In the genomic region with DNA sequence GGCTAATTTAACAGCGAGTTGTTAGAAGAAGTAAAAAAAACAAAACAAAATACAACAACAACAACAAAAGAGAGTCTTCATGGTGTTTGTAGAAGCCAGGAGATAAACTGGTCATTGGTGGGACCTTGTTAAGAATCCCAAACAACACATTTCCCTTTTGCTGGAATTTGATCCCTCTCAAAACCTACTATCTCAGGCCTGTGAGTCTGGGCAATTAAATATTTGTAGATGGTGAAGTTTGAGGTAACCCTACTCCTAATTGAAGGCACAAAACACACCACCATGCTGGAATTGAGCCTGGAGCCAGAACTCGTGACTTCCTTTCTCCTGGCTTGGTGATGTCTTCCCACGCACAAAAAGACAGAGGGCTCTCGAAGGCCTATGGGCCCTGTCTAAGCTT, we compare ENCODE assay signal across 8 mouse cellular contexts.
DNase-seq lines count a peak whose midpoint lies in the region; ATAC-seq lines count a peak whose summit lies in the region.

No protein-coding gene starts in this region.

- H3K9me3 ChIP-seq in kidney, embryonic 14.5 days (ENCODE audit: control insufficient read depth, low read length): no peaks in the 10 kb centered on the region
- no peaks in the 10 kb centered on the region for H3K9me3 ChIP-seq in embryonic facial prominence, embryonic 13.5 days
- H3K9me3 ChIP-seq in hindbrain, embryonic 16.5 days (ENCODE audit: control insufficient read depth, low read length): no peaks in the 10 kb centered on the region
- no peaks in the 10 kb centered on the region for H3K9me3 ChIP-seq in midbrain, embryonic 15.5 days

- peak; percentile 21; the same call in 1 of the 2 replicates for ATAC-seq in kidney, embryonic 14.5 days (ENCODE audit: low FRiP score, low TSS enrichment)
- no peak for ATAC-seq in embryonic facial prominence, embryonic 13.5 days (ENCODE audit: insufficient number of reproducible peaks, insufficient read depth, low FRiP score, low TSS enrichment, low read depth)
- no peak for ATAC-seq in hindbrain, embryonic 16.5 days
- no peak for ATAC-seq in midbrain, embryonic 15.5 days (replicated peaks)

- H3K4me3 ChIP-seq in kidney, embryonic 14.5 days (ENCODE audit: low read length): peak overlapping the region; percentile 46; the same call in 1 of the 2 replicates
- peak overlapping the region; percentile 49 for H3K4me3 ChIP-seq in embryonic facial prominence, embryonic 13.5 days
- peak overlapping the region; percentile 45; the same call in 1 of the 2 replicates for H3K4me3 ChIP-seq in hindbrain, embryonic 16.5 days (ENCODE audit: low read length)
- peak overlapping the region; percentile 43 for H3K4me3 ChIP-seq in midbrain, embryonic 15.5 days

- H3K27me3 ChIP-seq in kidney, embryonic 14.5 days (ENCODE audit: control insufficient read depth, insufficient read depth, low read length): no peaks in the 10 kb centered on the region
- peaks cover 8% of the 10 kb centered on the region; the same call in 1 of the 2 replicates for H3K27me3 ChIP-seq in embryonic facial prominence, embryonic 13.5 days
- no peaks in the 10 kb centered on the region for H3K27me3 ChIP-seq in hindbrain, embryonic 16.5 days (replicated peaks; ENCODE audit: control insufficient read depth, insufficient read depth, low read length)
- no peaks in the 10 kb centered on the region for H3K27me3 ChIP-seq in midbrain, embryonic 15.5 days (replicated peaks)

- peak overlapping the region; percentile 51 for H3K9ac ChIP-seq in kidney, embryonic 14.5 days (ENCODE audit: low read depth, low read length)
- H3K9ac ChIP-seq in embryonic facial prominence, embryonic 13.5 days: peak overlapping the region; percentile 65; the same call in 1 of the 2 replicates
- H3K9ac ChIP-seq in hindbrain, embryonic 16.5 days (ENCODE audit: low read depth, low read length): no peak overlapping the region
- no peak overlapping the region for H3K9ac ChIP-seq in midbrain, embryonic 15.5 days

- no peak overlapping the region for H3K27ac ChIP-seq in kidney, embryonic 14.5 days (ENCODE audit: low read depth, low read length)
- no peak overlapping the region for H3K27ac ChIP-seq in embryonic facial prominence, embryonic 13.5 days
- H3K27ac ChIP-seq in hindbrain, embryonic 16.5 days (ENCODE audit: low read depth, low read length): no peak overlapping the region
- H3K27ac ChIP-seq in midbrain, embryonic 15.5 days: peak overlapping the region; percentile 16; the same call in 1 of the 2 replicates

- DNase-seq in kidney, postnatal 4 days: no peak
- DNase-seq in spleen, postnatal 4 days (ENCODE audit: low spot score in 2 of 2): no peak
- no peak for DNase-seq in layer of hippocampus, postnatal 10 days (ENCODE audit: low spot score in 2 of 2)
- no peak for DNase-seq in spleen, adult 12 weeks (ENCODE audit: low spot score)

- 37% methylated on average over 4 of the region's 4 CpGs for WGBS in kidney, embryonic 14.5 days
- 43% methylated on average over 4 of the region's 4 CpGs for WGBS in embryonic facial prominence, embryonic 13.5 days
- 52% methylated on average over 4 of the region's 4 CpGs for WGBS in hindbrain, embryonic 16.5 days
- 35% methylated on average over 4 of the region's 4 CpGs for WGBS in midbrain, embryonic 15.5 days

- H3K36me3 ChIP-seq in kidney, embryonic 14.5 days (ENCODE audit: control insufficient read depth, insufficient read depth, low read length): no peaks in the 10 kb centered on the region
- H3K36me3 ChIP-seq in embryonic facial prominence, embryonic 13.5 days: no peaks in the 10 kb centered on the region
- H3K36me3 ChIP-seq in hindbrain, embryonic 16.5 days (ENCODE audit: control insufficient read depth, insufficient read depth, low read length): no peaks in the 10 kb centered on the region
- H3K36me3 ChIP-seq in midbrain, embryonic 15.5 days (replicated peaks): no peaks in the 10 kb centered on the region

- no peaks in the 10 kb centered on the region for H3K4me1 ChIP-seq in kidney, embryonic 14.5 days (ENCODE audit: control insufficient read depth, insufficient read depth, low read length)
- 0 out of 2 replicates have a peak, but pooled peaks cover 7% of the 10 kb centered on the region for H3K4me1 ChIP-seq in embryonic facial prominence, embryonic 13.5 days
- peaks cover 3% of the 10 kb centered on the region for H3K4me1 ChIP-seq in hindbrain, embryonic 16.5 days (ENCODE audit: control insufficient read depth, insufficient read depth, low read depth, low read length)
- peaks cover 12% of the 10 kb centered on the region; the same call in 1 of the 2 replicates for H3K4me1 ChIP-seq in midbrain, embryonic 15.5 days

- H3K4me2 ChIP-seq in kidney, embryonic 14.5 days (replicated peaks; ENCODE audit: low read depth, low read length): peak overlapping the region; percentile 85
- H3K4me2 ChIP-seq in embryonic facial prominence, embryonic 13.5 days: peak overlapping the region; percentile 94
- peak overlapping the region; percentile 70 for H3K4me2 ChIP-seq in hindbrain, embryonic 16.5 days (ENCODE audit: low read length)
- H3K4me2 ChIP-seq in midbrain, embryonic 15.5 days: peak overlapping the region; percentile 73

Comparison
In these comparisons a context has a peak if more than half of its experiments do, and no peak if none do; other contexts are left out.
1. H3K9ac ChIP-seq: peak in kidney, embryonic 14.5 days (single experiment) and embryonic facial prominence, embryonic 13.5 days (single experiment); none in hindbrain, embryonic 16.5 days (single experiment) and midbrain, embryonic 15.5 days (single experiment).
2. Peak in every context shown above with its lines, with median percentiles within 50 percentile points of each other: H3K4me2 ChIP-seq and H3K4me3 ChIP-seq.